Mouse (Mus musculus): Measurements from ENCODE around the gene Surf6. TPM values are rescaled to one million over a fixed set of nuclear protein-coding genes. Genes with fewer than 3 reads are reported as not detected.

Surf6 gene
- total and polyA plus RNA-seq, 3 experiments = 61.8 to 65.9 TPM; not detected in 1

DNA sequence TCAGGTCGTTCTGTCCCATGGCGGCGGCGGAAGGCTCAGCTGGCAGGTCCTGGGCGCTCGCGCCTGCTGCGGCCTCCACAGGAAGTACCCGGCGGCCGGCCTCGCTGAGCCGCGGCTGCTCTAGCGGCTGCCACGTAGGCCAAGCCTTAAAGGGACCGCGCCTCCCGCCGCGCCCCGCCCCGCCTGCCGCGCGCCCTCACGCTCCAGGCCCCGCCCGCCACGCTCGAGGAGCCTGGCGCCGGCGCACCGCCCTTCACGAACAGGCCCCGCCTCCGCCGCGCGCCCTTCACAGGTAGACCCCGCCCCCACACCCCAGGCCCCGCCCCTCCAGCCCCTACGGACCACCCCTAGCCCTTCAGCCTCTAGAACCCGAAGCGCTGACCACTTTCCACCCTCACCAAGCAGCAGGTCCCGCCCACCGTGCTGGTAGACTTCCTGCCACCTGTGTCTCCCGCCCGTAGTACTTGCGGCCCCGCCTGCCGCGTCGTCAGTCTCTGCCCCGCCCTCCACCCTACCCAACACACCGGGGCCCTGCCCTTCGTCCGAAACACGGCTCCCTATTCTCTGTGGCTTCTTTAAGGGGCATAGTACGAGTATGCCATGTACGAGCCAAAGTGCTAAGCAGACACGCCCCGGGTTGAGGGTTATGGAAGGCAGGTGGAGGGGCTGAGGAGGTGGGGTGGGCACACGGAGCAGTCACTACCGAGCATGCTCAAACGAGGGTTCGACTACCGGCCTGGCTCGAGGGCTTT lies 30.8 kb upstream of the Surf6 start, which contains the start of the genes Surf4 and Stkld1 (continued):
- TF ChIP-seq USF2 (IDR thresholded peaks at IDR 0.05; ENCODE audit: borderline replicate concordance in 1 of 2, insufficient read depth in 1 of 2, low read depth in 1 of 2, low read length in 2 of 2) (no peak), USF1 (IDR thresholded peaks at IDR 0.05; ENCODE audit: low read depth, low read length) (0 out of 2 replicates have a peak, but pooled peaks have one; percentile 3), KAT2A (conservative IDR thresholded peaks at IDR 0.05; ENCODE audit: low read depth, low read length) (no peak)

DNA sequence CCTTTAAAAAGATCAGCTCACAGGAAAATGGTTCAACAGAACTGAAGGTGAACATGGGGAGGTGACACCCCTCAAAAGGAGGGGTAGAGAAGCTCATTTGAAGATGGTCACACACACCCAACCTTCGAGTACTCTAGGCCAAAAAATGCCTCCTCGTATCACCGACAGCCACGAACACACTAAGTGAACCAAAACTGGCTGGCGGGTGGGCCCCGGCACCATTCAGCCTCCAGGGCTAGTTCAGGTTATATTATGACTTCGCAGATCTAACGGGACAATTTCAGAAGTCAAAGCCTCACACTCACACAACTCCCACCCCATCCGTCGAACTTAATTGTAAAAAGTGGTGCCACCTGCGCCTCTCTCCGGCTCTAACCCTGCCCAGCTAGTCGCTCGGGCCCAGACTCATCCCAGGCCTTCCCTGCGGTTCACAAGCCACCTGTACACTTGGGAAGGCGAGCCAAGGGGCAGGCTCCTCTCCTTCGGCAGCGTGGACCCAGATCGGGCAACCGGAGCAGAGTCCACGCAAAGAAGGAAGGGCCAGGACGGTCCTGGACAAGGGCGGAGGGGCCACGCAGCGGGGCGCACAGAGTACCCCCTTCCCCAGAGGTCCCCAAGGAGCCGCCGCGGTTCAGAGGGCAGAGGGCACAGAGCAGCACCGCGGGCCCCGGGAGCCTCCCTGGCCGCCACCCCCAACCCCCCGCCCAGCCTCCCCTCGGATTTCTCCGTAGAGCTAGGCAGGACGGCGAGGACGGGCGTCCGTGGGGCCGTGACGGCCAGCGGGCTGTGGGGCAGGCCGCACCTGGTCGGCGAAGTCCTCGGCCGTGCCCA lies 30.0 kb upstream of the Surf6 start:
- Histone ChIP-seq H3K79me2 (ENCODE audit: control insufficient read depth, insufficient read depth, low read length, poor library complexity) (peaks cover 53% of the 10 kb centered on the region), H3K36me3 (ENCODE audit: control insufficient read depth in 1 of 2, insufficient read depth in 2 of 2, low read length in 2 of 2) (peaks cover 5 to 38% of the 10 kb centered on the region in 2 experiments; a peak in 3 of 4 replicates), H3K4me1 (ENCODE audit: control insufficient read depth in 1 of 2, insufficient read depth in 2 of 2, low read length in 2 of 2) (peaks cover 19 to 46% of the 10 kb centered on the region in 2 experiments), H3K27me3 (ENCODE audit: control insufficient read depth in 1 of 2, insufficient read depth in 2 of 2, low read length in 2 of 2) (no peaks in the 10 kb centered on the region), H3K9ac (ENCODE audit: control insufficient read depth, low read depth, low read length, poor library complexity, severe bottlenecking) (peak overlapping the region; percentile 94), H3K27ac (ENCODE audit: control insufficient read depth, low read depth, low read length) (peak overlapping the region; percentile 56), H3K9me3 (replicated peaks; ENCODE audit: insufficient read depth, low read length) (no peaks in the 10 kb centered on the region), H3K4me3 (ENCODE audit: control insufficient read depth in 1 of 2, insufficient read depth in 1 of 2, low read depth in 2 of 2, low read length in 2 of 2) (peak overlapping the region; percentile 73 to 99)
- TF ChIP-seq MEF2A (IDR thresholded peaks at IDR 0.05; ENCODE audit: extremely low read depth, insufficient replicate concordance, low read depth, low read length, poor library complexity, severe bottlenecking) (no peak), SIN3A (IDR thresholded peaks at IDR 0.05; ENCODE audit: low read length) (0 out of 2 replicates have a peak, but pooled peaks have one; percentile 54), MXI1 (IDR thresholded peaks at IDR 0.05; ENCODE audit: low read depth, low read length) (peak; percentile 37; the same call in 1 of the 2 replicates), KAT2A (conservative IDR thresholded peaks at IDR 0.05; ENCODE audit: low read depth, low read length) (no peak), MAX (IDR thresholded peaks at IDR 0.05; ENCODE audit: low read length) (no peak), POLR2AphosphoS2 (IDR thresholded peaks at IDR 0.05; ENCODE audit: low read length) (no peak), NRF1 (IDR thresholded peaks at IDR 0.05; ENCODE audit: insufficient read depth, low read depth, low read length, poor library complexity, severe bottlenecking) (0 out of 2 replicates have a peak, but pooled peaks have one; percentile 16), POLR2A (IDR thresholded peaks at IDR 0.05; ENCODE audit: control insufficient read depth in 1 of 2, insufficient read depth in 1 of 2, low read depth in 1 of 2, low read length in 2 of 2, poor library complexity in 1 of 2) (no peak)
- DNase-seq (ENCODE audit: low read depth, low spot score) = peak; percentile 59

DNA sequence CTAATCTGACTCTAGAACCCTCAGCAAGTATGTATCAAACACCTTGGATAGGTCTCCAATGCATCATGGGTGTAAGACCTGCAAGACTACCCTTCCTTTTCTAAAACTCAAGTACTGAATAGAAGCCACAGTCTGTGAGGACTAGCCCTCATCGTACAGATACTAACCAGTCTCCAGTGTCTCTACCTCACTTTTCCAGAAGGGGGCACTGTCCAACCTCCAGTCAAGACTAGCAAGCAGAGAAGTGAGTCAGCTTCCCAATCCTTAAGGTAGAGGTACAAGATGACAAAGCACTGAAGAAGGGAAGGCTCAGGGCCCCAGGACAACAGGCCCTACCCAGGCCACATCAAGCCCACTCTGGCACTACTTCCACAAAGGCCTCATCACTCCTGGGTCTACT lies 27.7 kb upstream of the Surf6 start:
- peaks cover 8 to 31% of the 10 kb centered on the region in 2 experiments; a peak in 3 of 4 replicates for H3K36me3 ChIP-seq (ENCODE audit: control insufficient read depth in 1 of 2, insufficient read depth in 2 of 2, low read length in 2 of 2)
- H3K9me3 ChIP-seq (replicated peaks; ENCODE audit: insufficient read depth, low read length) = no peaks in the 10 kb centered on the region
- H3K9ac ChIP-seq (ENCODE audit: control insufficient read depth, low read depth, low read length, poor library complexity, severe bottlenecking) = no peak overlapping the region
- TF ChIP-seq JUND (IDR thresholded peaks at IDR 0.05; ENCODE audit: low read depth, low read length) = peak; percentile 74; the same call in 1 of the 2 replicates
- TF ChIP-seq MYC (IDR thresholded peaks at IDR 0.05; ENCODE audit: low read depth, low read length) = no peak
- no peak for TF ChIP-seq POLR2AphosphoS5 (IDR thresholded peaks at IDR 0.05; ENCODE audit: borderline replicate concordance, low read depth, low read length)
- TF ChIP-seq ZC3H11A (IDR thresholded peaks at IDR 0.05; ENCODE audit: low read depth, low read length) = 0 out of 2 replicates have a peak, but pooled peaks have one; percentile 46
- peak; percentile 53 for TF ChIP-seq SIN3A (IDR thresholded peaks at IDR 0.05; ENCODE audit: low read length)
- peak; percentile 65 for TF ChIP-seq SMC3 (IDR thresholded peaks at IDR 0.05; ENCODE audit: low read depth, low read length)
- TF ChIP-seq TCF12 (IDR thresholded peaks at IDR 0.05; ENCODE audit: low read depth, low read length) = 0 out of 2 replicates have a peak, but pooled peaks have one; percentile 9
- no peak for TF ChIP-seq KAT2A (conservative IDR thresholded peaks at IDR 0.05; ENCODE audit: low read depth, low read length)
- TF ChIP-seq RAD21 (IDR thresholded peaks at IDR 0.05; ENCODE audit: low read depth, low read length) = peak; percentile 66
- TF ChIP-seq ETS1 (IDR thresholded peaks at IDR 0.05; ENCODE audit: low read depth, low read length) = no peak
- TF ChIP-seq CTCF (IDR thresholded peaks at IDR 0.05 in 2 of 3, conservative IDR thresholded peaks at IDR 0.05 in 1 of 3; ENCODE audit: control insufficient read depth in 1 of 3, insufficient read depth in 1 of 3, low read depth in 2 of 3, low read length in 3 of 3, poor library complexity in 1 of 3, severe bottlenecking in 1 of 3) = peak; percentile 57 to 84 (median 78)
- peaks cover 14 to 38% of the 10 kb centered on the region in 2 experiments for H3K4me1 ChIP-seq (ENCODE audit: control insufficient read depth in 1 of 2, insufficient read depth in 2 of 2, low read length in 2 of 2)
- H3K4me3 ChIP-seq (ENCODE audit: control insufficient read depth in 1 of 2, insufficient read depth in 1 of 2, low read depth in 2 of 2, low read length in 2 of 2) = no peak overlapping the region
- peak overlapping the region; percentile 11; the same call in 1 of the 2 replicates for H3K27ac ChIP-seq (ENCODE audit: control insufficient read depth, low read depth, low read length)
- H3K79me2 ChIP-seq (ENCODE audit: control insufficient read depth, insufficient read depth, low read length, poor library complexity) = peaks cover 57% of the 10 kb centered on the region
- DNase-seq (ENCODE audit: low read depth, low spot score) = peak; percentile 88
- no peaks in the 10 kb centered on the region for H3K27me3 ChIP-seq (ENCODE audit: control insufficient read depth in 1 of 2, insufficient read depth in 2 of 2, low read length in 2 of 2)

All from MEL (cell line).